In the genomic region with DNA sequence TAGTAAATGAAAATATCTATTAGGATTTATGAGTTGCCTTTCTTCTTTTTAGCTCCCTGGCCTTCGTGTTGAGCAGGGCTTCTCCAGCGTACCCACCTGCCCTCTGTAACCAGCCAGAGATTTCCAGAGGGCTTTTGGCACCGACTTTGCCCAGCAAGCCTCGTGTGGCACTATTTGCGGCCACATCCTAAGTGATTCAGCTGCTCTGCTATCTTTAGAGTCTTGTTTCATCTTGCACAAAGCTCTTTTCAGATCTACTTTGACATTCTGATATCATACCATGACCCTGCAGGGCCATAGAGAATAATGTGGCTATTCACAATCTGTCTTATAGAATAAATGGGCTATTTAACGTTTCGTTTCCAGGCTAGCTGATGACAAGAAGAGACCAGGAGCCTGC, we compare ENCODE assay signal across 10 mouse cellular contexts.
DNase-seq lines count a peak whose midpoint lies in the region; ATAC-seq and TF ChIP-seq lines count a peak whose summit lies in the region.
"Had no signal": no experiment of that assay in that cellular context is flagged by ENCODE, and none has a peak within 500 bp of the region (broad histone marks: within the 10 kb centered on the region; RNA-seq: fewer than 3 reads in every experiment).

No protein-coding gene starts in this region.

- H3K27ac ChIP-seq in embryonic facial prominence, embryonic 14.5 days (replicated peaks; ENCODE audit: low read depth, low read length), result no peak overlapping the region
- no peak overlapping the region for H3K27ac ChIP-seq in embryonic facial prominence, embryonic 10.5 days (replicated peaks)
- H3K27ac ChIP-seq in left cerebral cortex, adult 2 months, result peak overlapping the region; percentile 56; the same call in 1 of the 2 replicates
- H3K27ac ChIP-seq in cortical plate, adult 2 months (ENCODE audit: insufficient read depth, low read length), result peak overlapping the region; percentile 35; the same call in 1 of the 2 replicates
- H3K27ac ChIP-seq: liver, embryonic 13.5 days had no signal

- H3K9me3 ChIP-seq in embryonic facial prominence, embryonic 14.5 days (ENCODE audit: control insufficient read depth, low read length), result no peaks in the 10 kb centered on the region
- no peaks in the 10 kb centered on the region for H3K9me3 ChIP-seq in embryonic facial prominence, embryonic 10.5 days
- H3K9me3 ChIP-seq: liver, embryonic 13.5 days had no signal

- ATAC-seq in embryonic facial prominence, embryonic 14.5 days (ENCODE audit: low read depth), result no peak

- H3K9ac ChIP-seq in embryonic facial prominence, embryonic 14.5 days (ENCODE audit: low read depth, low read length), result no peak overlapping the region
- H3K9ac ChIP-seq: liver, embryonic 13.5 days had no signal

- no peaks in the 10 kb centered on the region for H3K4me1 ChIP-seq in embryonic facial prominence, embryonic 14.5 days (ENCODE audit: control insufficient read depth, insufficient read depth, low read length)
- H3K4me1 ChIP-seq in embryonic facial prominence, embryonic 10.5 days, result peaks cover 11% of the 10 kb centered on the region
- no peaks in the 10 kb centered on the region for H3K4me1 ChIP-seq in cortical plate, adult 2 months (ENCODE audit: control insufficient read depth, insufficient read depth, low read length)
- H3K4me1 ChIP-seq: liver, embryonic 13.5 days had no signal

- no peak overlapping the region for H3K4me2 ChIP-seq in embryonic facial prominence, embryonic 14.5 days (ENCODE audit: low read depth, low read length)
- H3K4me2 ChIP-seq: liver, embryonic 13.5 days had no signal

- H3K4me3 ChIP-seq in embryonic facial prominence, embryonic 14.5 days (ENCODE audit: low read depth, low read length), result no peak overlapping the region
- H3K4me3 ChIP-seq in embryonic facial prominence, embryonic 10.5 days, result no peak overlapping the region
- H3K4me3 ChIP-seq in left cerebral cortex, adult 2 months, result no peak overlapping the region
- H3K4me3 ChIP-seq in cortical plate, adult 2 months (ENCODE audit: insufficient read depth, low read length), result no peak overlapping the region
- H3K4me3 ChIP-seq: liver, embryonic 13.5 days had no signal

- intact Hi-C loops in heart, postnatal 10 days (cut with DNase I), result loop anchor here (2.0 to 10.0 kb wide), 6 partner anchors 81 to 789 kb away; a partner anchor contains a TSS
- intact Hi-C loops in heart, postnatal 25 days (cut with DNase I), result loop anchor here (2.0 to 10.0 kb wide), 4 partner anchors 81 to 799 kb away; no protein-coding TSS in a partner anchor
- intact Hi-C loops in left cerebral cortex, adult 2 months (cut with DNase I), result loop anchor here (5.0 kb wide), 2 partner anchors 206 to 456 kb away; a partner anchor contains a TSS

- H3K36me3 ChIP-seq in embryonic facial prominence, embryonic 14.5 days (ENCODE audit: control insufficient read depth, insufficient read depth, low read length), result no peaks in the 10 kb centered on the region
- H3K36me3 ChIP-seq in embryonic facial prominence, embryonic 10.5 days (replicated peaks), result no peaks in the 10 kb centered on the region
- H3K36me3 ChIP-seq: liver, embryonic 13.5 days had no signal

- no peak for TF ChIP-seq CTCF in left cerebral cortex, adult 2 months (IDR thresholded peaks at IDR 0.05)
- TF ChIP-seq CTCF in cortical plate, adult 2 months (IDR thresholded peaks at IDR 0.05; ENCODE audit: extremely low read depth, insufficient read depth, low read length), result no peak

- no peak for TF ChIP-seq POLR2A in cortical plate, adult 2 months (IDR thresholded peaks at IDR 0.05; ENCODE audit: extremely low read depth, insufficient read depth, low read length)

- H3K27me3 ChIP-seq in embryonic facial prominence, embryonic 14.5 days (replicated peaks; ENCODE audit: control insufficient read depth, insufficient read depth, low read length), result no peaks in the 10 kb centered on the region
- no peaks in the 10 kb centered on the region for H3K27me3 ChIP-seq in embryonic facial prominence, embryonic 10.5 days (replicated peaks; ENCODE audit: low read depth, poor library complexity, severe bottlenecking)
- H3K27me3 ChIP-seq: liver, embryonic 13.5 days had no signal

- DNase-seq in embryonic facial prominence, embryonic 14.5 days (ENCODE audit: low spot score), result peak; percentile 24
- no peak for DNase-seq in embryonic facial prominence, embryonic 10.5 days (ENCODE audit: low spot score)
- DNase-seq in heart, postnatal 10 days, result peak; percentile 21 to 29
- DNase-seq in heart, postnatal 25 days (ENCODE audit: low spot score), result no peak
- no peak for DNase-seq in left cerebral cortex, adult 2 months (ENCODE audit: extremely low spot score in 1 of 2, low spot score in 2 of 2)
- DNase-seq in left cerebral cortex, adult 8-10 months (ENCODE audit: low spot score in 2 of 2), result no peak
- no peak for DNase-seq in liver
- DNase-seq: adrenal gland, adult 8-10 months had no signal

- WGBS in embryonic facial prominence, embryonic 14.5 days, result 44% methylated on average over 7 of the region's 7 CpGs
- WGBS in embryonic facial prominence, embryonic 10.5 days, result 49% methylated on average over 7 of the region's 7 CpGs

Comparison
In these comparisons a context has a peak if more than half of its experiments do, and no peak if none do; other contexts are left out.
1. DNase-seq: peak in embryonic facial prominence, embryonic 14.5 days (single experiment) and heart, postnatal 10 days (2 of 2); none in embryonic facial prominence, embryonic 10.5 days (single experiment), heart, postnatal 25 days (single experiment), left cerebral cortex, adult 2 months (0 of 2), left cerebral cortex, adult 8-10 months (0 of 2) and liver (single experiment).
2. H3K27ac ChIP-seq: peak in left cerebral cortex, adult 2 months (single experiment) and cortical plate, adult 2 months (single experiment); none in embryonic facial prominence, embryonic 14.5 days (single experiment) and embryonic facial prominence, embryonic 10.5 days (single experiment).